Mouse (Mus musculus) hindbrain, embryonic 16.5 days (tissue): ENCODE results near the gene Ppm1d. TPM values are rescaled to one million over a fixed set of nuclear protein-coding genes. Genes with fewer than 3 reads are reported as not detected.

Source experiments
- ATAC-seq: fragments of 200-750 bp; cut with Nextera tagmentation; 2 replicates; pipeline ENCODE4 v1.8.0; 2017; ENCODE audit warnings: moderate TSS enrichment, moderate library complexity
- H3K27ac ChIP-seq: fragments of 300-500 bp; sonication (generic); 2 replicates; pipeline ENCODE4 v1.5.1; 2014; ENCODE audit warnings: low read depth, mild to moderate bottlenecking, control low read depth, low read length, moderate library complexity
- H3K27me3 ChIP-seq: fragments of 300-500 bp; sonication (generic); replicated peaks from 2 replicates; pipeline ENCODE4 v1.6.1; 2014; ENCODE audit warnings: low read length; ENCODE audit not compliant: control insufficient read depth, insufficient read depth
- H3K36me3 ChIP-seq: fragments of 300-500 bp; sonication (generic); 2 replicates; pipeline ENCODE4 v1.6.1; 2014; ENCODE audit warnings: mild to moderate bottlenecking, low read length, moderate library complexity, mixed read lengths; ENCODE audit not compliant: control insufficient read depth, insufficient read depth
- H3K4me1 ChIP-seq: fragments of 300-500 bp; sonication (generic); 2 replicates; pipeline ENCODE4 v1.6.1; 2014; ENCODE audit warnings: low read depth, low read length; ENCODE audit not compliant: control insufficient read depth, insufficient read depth
- H3K4me2 ChIP-seq: fragments of 300-500 bp; sonication (generic); 2 replicates; pipeline ENCODE4 v1.6.1; 2014; ENCODE audit warnings: mild to moderate bottlenecking, low read length, control low read depth, moderate library complexity
- H3K4me3 ChIP-seq: fragments of 300-500 bp; sonication (generic); 2 replicates; pipeline ENCODE4 v1.5.1; 2014; ENCODE audit warnings: mild to moderate bottlenecking, low read length, control low read depth, moderate library complexity
- H3K9ac ChIP-seq: fragments of 300-500 bp; sonication (generic); 2 replicates; pipeline ENCODE4 v1.6.1; 2014; ENCODE audit warnings: low read depth, mild to moderate bottlenecking, control low read depth, low read length, moderate library complexity
- H3K9me3 ChIP-seq: fragments of 300-500 bp; sonication (generic); 2 replicates; pipeline ENCODE4 v1.6.1; 2014; ENCODE audit warnings: mild to moderate bottlenecking, low read length, moderate library complexity; ENCODE audit not compliant: control insufficient read depth
- WGBS: fragments of 180-500 bp; shearing (Covaris S2); extraction: QIAGEN DNeasy Blood & Tissue Kit; methylation state at CpG from one replicate; pipeline ENCODE4 v1.1.7; 2014; 5-methylcytosine and 5-hydroxymethylcytosine counted together
- polyA plus RNA-seq: library from polyadenylated mRNA; unstranded; fragments of >200 nt; fragmentation: Nextera tagmentation; extraction: Ambion mirVana; gene quantifications from 2 replicates; pipeline ENCODE4 v1.2.1, GENCODE M21; 2015

The Ppm1d gene
- polyA plus RNA-seq, 1 experiment from 2014 or later: 13.0 TPM

GRCm38 (mm10) chr11:85353819-85354218 is 42.8 kb downstream of the Ppm1d start:
- Histone ChIP-seq H3K4me3 (peak overlapping the region; percentile 77; the same call in 1 of the 2 replicates), H3K4me1 (peaks cover 10% of the 10 kb centered on the region), H3K9ac (no peak overlapping the region), H3K27me3 (no peaks in the 10 kb centered on the region), H3K36me3 (peaks cover 4% of the 10 kb centered on the region; the same call in 1 of the 2 replicates), H3K9me3 (no peaks in the 10 kb centered on the region), H3K27ac (no peak overlapping the region), H3K4me2 (peak overlapping the region; percentile 76)
- WGBS: 76% methylated on average over 4 of the region's 4 CpGs
- no peak for ATAC-seq

GRCm38 (mm10) chr11:85359641-85360040 is 48.6 kb downstream of the Ppm1d start:
- H3K9me3 ChIP-seq: no peaks in the 10 kb centered on the region
- no peak overlapping the region for H3K4me3 ChIP-seq
- H3K9ac ChIP-seq: no peak overlapping the region
- 94% methylated on average over 6 of the region's 6 CpGs for WGBS
- ATAC-seq: no peak
- H3K27me3 ChIP-seq: no peaks in the 10 kb centered on the region
- H3K27ac ChIP-seq: no peak overlapping the region
- H3K4me2 ChIP-seq: no peak overlapping the region
- H3K4me1 ChIP-seq: no peaks in the 10 kb centered on the region
- peaks cover 9% of the 10 kb centered on the region; the same call in 1 of the 2 replicates for H3K36me3 ChIP-seq

- Histone ChIP-seq H3K9ac (no peak overlapping the region), H3K4me2 (no peak overlapping the region), H3K27me3 (no peaks in the 10 kb centered on the region), H3K9me3 (no peaks in the 10 kb centered on the region), H3K4me1 (no peaks in the 10 kb centered on the region), H3K36me3 (0 out of 2 replicates have a peak, but pooled peaks cover 7% of the 10 kb centered on the region), H3K27ac (no peak overlapping the region), H3K4me3 (no peak overlapping the region)
- ATAC-seq: no peak
- WGBS: 86% methylated on average over 8 of the region's 8 CpGs
Observed at GRCm38 (mm10) chr11:85361621-85362020, 50.6 kb downstream of the Ppm1d start.

GRCm38 (mm10) chr11:85366168-85366567 is 55.1 kb downstream of the Ppm1d start:
- H3K4me3 ChIP-seq: no peak overlapping the region
- WGBS: 92% methylated on average over 3 of the region's 3 CpGs
- no peak overlapping the region for H3K9ac ChIP-seq
- H3K27me3 ChIP-seq: no peaks in the 10 kb centered on the region
- H3K27ac ChIP-seq: no peak overlapping the region
- peaks cover 8% of the 10 kb centered on the region for H3K36me3 ChIP-seq
- no peaks in the 10 kb centered on the region for H3K4me1 ChIP-seq
- H3K9me3 ChIP-seq: no peaks in the 10 kb centered on the region
- H3K4me2 ChIP-seq: no peak overlapping the region
- no peak for ATAC-seq

- H3K4me3 ChIP-seq: no peak overlapping the region
- no peak overlapping the region for H3K9ac ChIP-seq
- no peak for ATAC-seq
- H3K4me2 ChIP-seq: no peak overlapping the region
- H3K36me3 ChIP-seq: peaks cover 8% of the 10 kb centered on the region
- no peaks in the 10 kb centered on the region for H3K9me3 ChIP-seq
- 51% methylated on average over 3 of the region's 3 CpGs for WGBS
- no peaks in the 10 kb centered on the region for H3K27me3 ChIP-seq
- H3K4me1 ChIP-seq: no peaks in the 10 kb centered on the region
- no peak overlapping the region for H3K27ac ChIP-seq
Observed at GRCm38 (mm10) chr11:85367823-85368222, 56.8 kb downstream of the Ppm1d start.

- no peak overlapping the region for H3K4me3 ChIP-seq
- H3K36me3 ChIP-seq: no peaks in the 10 kb centered on the region
- H3K27ac ChIP-seq: no peak overlapping the region
- WGBS: 87% methylated on average over 3 of the region's 3 CpGs
- H3K9me3 ChIP-seq: no peaks in the 10 kb centered on the region
- no peak for ATAC-seq
- no peaks in the 10 kb centered on the region for H3K27me3 ChIP-seq
- no peak overlapping the region for H3K4me2 ChIP-seq
- H3K4me1 ChIP-seq: no peaks in the 10 kb centered on the region
- H3K9ac ChIP-seq: no peak overlapping the region
Observed at GRCm38 (mm10) chr11:85379091-85379490, 68.0 kb downstream of the Ppm1d start.

GRCm38 (mm10) chr11:85380046-85380445 is 69.0 kb downstream of the Ppm1d start:
- WGBS: 14% methylated on average over 1 of the region's 1 CpGs
- ATAC-seq: no peak

GRCm38 (mm10) chr11:85382055-85382454 is 71.0 kb downstream of the Ppm1d start:
- no peak overlapping the region for H3K27ac ChIP-seq
- H3K27me3 ChIP-seq: no peaks in the 10 kb centered on the region
- no peaks in the 10 kb centered on the region for H3K36me3 ChIP-seq
- no peaks in the 10 kb centered on the region for H3K4me1 ChIP-seq
- H3K9ac ChIP-seq: no peak overlapping the region
- no peak overlapping the region for H3K4me2 ChIP-seq
- no peak overlapping the region for H3K4me3 ChIP-seq
- no peaks in the 10 kb centered on the region for H3K9me3 ChIP-seq
- 19% methylated on average over 4 of the region's 4 CpGs for WGBS
- ATAC-seq: 0 out of 2 replicates have a peak, but pooled peaks have one; percentile 61

More at GRCm38 (mm10) chr11:85380046-85380445, 69.0 kb downstream of the Ppm1d start:
- Histone ChIP-seq H3K27ac (no peak overlapping the region), H3K4me3 (no peak overlapping the region), H3K36me3 (no peaks in the 10 kb centered on the region), H3K4me2 (no peak overlapping the region), H3K4me1 (no peaks in the 10 kb centered on the region), H3K9ac (no peak overlapping the region), H3K27me3 (no peaks in the 10 kb centered on the region), H3K9me3 (no peaks in the 10 kb centered on the region)

GRCm38 (mm10) chr11:85383975-85384821 is 73.2 kb downstream of the Ppm1d start:
- Histone ChIP-seq H3K4me1 (no peaks in the 10 kb centered on the region), H3K9me3 (no peaks in the 10 kb centered on the region), H3K9ac (no peak overlapping the region), H3K27ac (no peak overlapping the region), H3K36me3 (no peaks in the 10 kb centered on the region), H3K4me2 (no peak overlapping the region), H3K4me3 (no peak overlapping the region), H3K27me3 (no peaks in the 10 kb centered on the region)
- ATAC-seq: no peak
- WGBS: 92% methylated on average over 7 of the region's 7 CpGs
